Mouse (Mus musculus): Measurements from ENCODE around the gene Gm43518.

Gm43518 gene

GRCm38 (mm10) chr5:123927118-123927517, at the start of gene Gm43518:
Gene Gm43518, plus strand, starts transcription at chr5:123927418.
- in situ Hi-C loops (cut with MboI), result no loop called here

GRCm38 (mm10) chr5:123878056-123878455, 49.2 kb upstream of the Gm43518 start:
- in situ Hi-C loops (cut with MboI), result no loop called here

GRCm38 (mm10) chr5:123879928-123880327, 47.3 kb upstream of the Gm43518 start, which contains the start of gene Hcar1:
Gene Hcar1, minus strand, starts transcription at chr5:123880020.
- in situ Hi-C loops (cut with MboI), result no loop called here

- in situ Hi-C loops (cut with MboI), result no loop called here
Measured at GRCm38 (mm10) chr5:123880778-123881177, 46.4 kb upstream of the Gm43518 start.

- in situ Hi-C loops (cut with MboI), result no loop called here
Measured at GRCm38 (mm10) chr5:123883891-123884290, 43.3 kb upstream of the Gm43518 start.

- in situ Hi-C loops (cut with MboI), result no loop called here
Measured at GRCm38 (mm10) chr5:123884332-123884731, 42.9 kb upstream of the Gm43518 start.

- in situ Hi-C loops (cut with MboI), result no loop called here
Measured at GRCm38 (mm10) chr5:123886365-123886764, 40.9 kb upstream of the Gm43518 start.

GRCm38 (mm10) chr5:123890312-123890711, 36.9 kb upstream of the Gm43518 start:
- in situ Hi-C loops (cut with MboI), result no loop called here

- in situ Hi-C loops (cut with MboI), result no loop called here
Measured at GRCm38 (mm10) chr5:123890987-123891386, 36.2 kb upstream of the Gm43518 start.

- in situ Hi-C loops (cut with MboI), result no loop called here
Measured at GRCm38 (mm10) chr5:123891669-123892068, 35.5 kb upstream of the Gm43518 start.

- in situ Hi-C loops (cut with MboI), result no loop called here
Measured at GRCm38 (mm10) chr5:123893520-123893919, 33.7 kb upstream of the Gm43518 start.

- in situ Hi-C loops (cut with MboI), result no loop called here
Measured at GRCm38 (mm10) chr5:123896395-123896794, 30.8 kb upstream of the Gm43518 start.

GRCm38 (mm10) chr5:123897352-123897751, 29.9 kb upstream of the Gm43518 start:
- in situ Hi-C loops (cut with MboI), result no loop called here

- in situ Hi-C loops (cut with MboI), result no loop called here
Measured at GRCm38 (mm10) chr5:123904059-123904672, 23.1 kb upstream of the Gm43518 start.

- in situ Hi-C loops (cut with MboI), result no loop called here
Measured at GRCm38 (mm10) chr5:123906146-123906975, 20.9 kb upstream of the Gm43518 start.

- in situ Hi-C loops (cut with MboI), result no loop called here
Measured at GRCm38 (mm10) chr5:123906976-123907630, 20.1 kb upstream of the Gm43518 start, which contains the start of gene Denr. Gene Denr, plus strand, starts transcription at chr5:123907175.

- in situ Hi-C loops (cut with MboI), result no loop called here
Measured at GRCm38 (mm10) chr5:123907631-123907977, 19.6 kb upstream of the Gm43518 start.

GRCm38 (mm10) chr5:123914852-123915251, 12.4 kb upstream of the Gm43518 start:
- in situ Hi-C loops (cut with MboI), result no loop called here

- in situ Hi-C loops (cut with MboI), result no loop called here
Measured at GRCm38 (mm10) chr5:123922112-123922511, 5.1 kb upstream of the Gm43518 start.

- in situ Hi-C loops (cut with MboI), result no loop called here
Measured at GRCm38 (mm10) chr5:123930508-123930989, 3.3 kb downstream of the Gm43518 start, which contains the start of gene Ccdc62. Gene Ccdc62, plus strand, starts transcription at chr5:123930679.

GRCm38 (mm10) chr5:123931131-123931530, 3.9 kb downstream of the Gm43518 start:
- in situ Hi-C loops (cut with MboI), result no loop called here

- in situ Hi-C loops (cut with MboI), result no loop called here
Measured at GRCm38 (mm10) chr5:123932927-123933326, 5.7 kb downstream of the Gm43518 start.

All from mature B cell (primary cell).